Mouse (Mus musculus) embryo, embryonic 11 days (tissue): ENCODE data around the gene Stx19.

Source experiments
- DNase-seq: peaks from one replicate; pipeline ENCODE4 v3.0.0-alpha.2; 2015

Gene Stx19

DNA sequence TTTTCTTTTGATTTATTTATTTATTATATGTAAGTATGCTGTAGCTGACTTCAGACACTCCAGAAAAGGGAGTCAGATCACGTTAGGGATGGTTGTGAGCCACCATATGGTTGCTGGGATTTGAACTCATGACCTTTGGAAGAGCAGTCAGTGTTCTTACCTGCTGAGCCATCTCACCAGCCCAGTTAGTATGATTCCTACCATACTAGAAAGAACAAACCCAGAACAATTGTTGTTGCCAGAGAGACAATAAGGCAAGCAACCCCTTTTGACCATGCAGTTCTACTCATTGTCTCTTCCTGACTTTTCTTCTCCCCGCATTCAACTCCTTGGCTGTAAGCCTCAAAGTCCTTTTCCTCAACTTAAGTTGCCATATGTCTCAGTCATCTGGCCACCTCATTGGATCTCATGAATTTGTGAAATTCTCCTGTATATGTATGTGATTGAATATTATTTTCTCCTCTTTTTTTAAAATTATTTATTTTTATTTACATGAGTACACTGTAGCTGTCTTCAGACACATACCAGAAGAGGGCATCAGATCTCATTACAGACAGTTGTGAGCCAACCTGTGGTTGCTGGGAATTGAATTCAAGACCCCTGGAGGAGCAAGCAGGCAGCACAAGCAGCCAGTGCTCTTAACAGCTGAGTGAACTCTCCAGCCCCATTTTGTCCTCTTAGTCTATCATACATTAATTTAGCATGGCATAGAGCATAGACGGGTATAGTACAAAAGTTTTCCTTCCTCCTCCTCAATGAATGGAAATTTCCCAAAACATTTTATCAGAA lies 38.2 kb downstream of the Stx19 start:
- DNase-seq, result peak; percentile 9

DNA sequence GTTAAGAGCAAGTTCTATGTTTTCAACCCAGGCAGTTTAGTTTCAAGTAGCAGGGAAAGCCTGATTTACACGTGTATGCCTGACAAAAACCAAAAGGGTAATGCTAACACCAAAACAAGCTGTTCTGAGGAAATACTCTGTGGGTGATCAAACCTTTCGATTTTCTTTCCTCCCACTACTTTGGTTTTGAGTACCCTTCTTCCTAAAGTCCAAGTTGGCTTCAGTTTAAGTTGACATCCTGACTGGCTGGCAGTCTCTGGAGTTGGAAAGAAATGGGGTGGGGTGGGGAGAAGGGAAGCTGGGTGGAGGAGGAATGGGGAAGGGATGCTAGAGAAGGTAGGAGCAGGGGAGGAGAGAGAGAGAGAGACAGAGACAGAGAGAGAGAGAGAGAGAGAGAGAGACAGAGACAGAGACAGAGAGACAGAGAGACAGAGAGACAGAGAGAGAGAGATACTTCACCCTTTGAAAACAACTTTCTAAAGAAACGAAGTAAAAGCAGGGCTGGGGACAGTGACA lies 39.2 kb downstream of the Stx19 start:
- peak; percentile 7 for DNase-seq

DNA sequence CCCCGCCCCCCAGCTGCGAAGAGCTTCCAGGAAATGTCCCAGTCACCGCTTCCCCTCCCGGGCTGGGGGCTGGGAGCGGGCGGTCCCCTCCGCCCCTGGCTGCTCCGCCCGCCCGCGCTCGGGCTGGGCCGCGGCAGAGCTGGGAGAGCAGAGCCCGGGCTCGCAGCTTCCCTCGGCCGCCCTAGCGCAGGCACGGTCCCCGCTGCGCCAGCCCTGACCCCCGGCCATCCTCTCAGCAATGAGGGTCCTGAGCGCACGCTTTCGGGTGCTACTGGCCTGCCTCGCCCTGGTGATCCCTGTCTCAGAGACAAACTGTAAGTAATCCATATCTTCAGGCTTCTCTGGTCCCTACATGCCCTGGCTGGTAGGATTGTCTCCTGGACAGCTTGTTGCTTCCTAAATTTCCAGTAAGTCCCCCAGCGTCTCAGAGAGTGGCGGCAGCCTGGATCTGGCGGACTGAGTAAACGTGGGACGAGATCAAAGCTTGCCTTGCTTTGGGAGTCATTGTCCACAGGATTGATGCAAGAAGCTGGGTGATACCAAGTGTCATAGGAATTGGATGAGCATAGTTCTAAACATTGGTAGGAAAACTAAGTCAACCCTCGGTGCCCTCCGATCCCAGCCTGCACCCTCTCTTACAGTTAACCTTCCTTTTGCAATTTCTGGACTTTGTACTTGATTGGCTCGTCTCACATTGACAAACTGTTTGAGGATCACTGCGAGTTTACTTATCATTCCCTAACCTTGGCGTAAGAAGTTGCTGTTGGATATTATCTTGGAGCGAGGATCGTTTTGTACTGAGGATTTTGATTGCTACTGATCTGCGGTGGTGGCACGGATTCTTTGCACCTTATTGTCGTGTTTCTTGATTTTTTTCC lies 40.0 kb downstream of the Stx19 start, which contains the start of gene Pros1:
TSS of gene Pros1 (plus strand) at position 117 of the 878 bp plus-strand sequence.
- peak; percentile 81 for DNase-seq

DNA sequence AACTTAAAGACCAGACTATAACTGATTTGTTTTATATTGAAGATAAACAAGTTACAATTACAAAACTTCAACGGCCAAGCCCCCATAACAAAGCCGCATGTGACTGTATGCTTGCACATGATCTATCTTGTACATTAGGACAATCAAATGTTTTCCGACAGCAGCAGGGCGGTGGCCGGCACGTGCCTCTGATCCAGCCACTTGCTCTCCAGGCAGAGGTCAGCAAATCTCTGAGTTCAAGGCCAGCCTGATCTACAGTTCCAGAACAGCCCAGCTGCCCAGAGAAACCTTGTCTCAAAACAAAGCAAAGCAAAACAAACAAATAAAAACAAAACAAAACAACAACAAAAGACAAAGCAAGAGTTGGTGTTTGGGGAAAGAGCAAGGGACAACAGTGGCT lies 40.9 kb downstream of the Stx19 start:
- peak; percentile 4 for DNase-seq

DNA sequence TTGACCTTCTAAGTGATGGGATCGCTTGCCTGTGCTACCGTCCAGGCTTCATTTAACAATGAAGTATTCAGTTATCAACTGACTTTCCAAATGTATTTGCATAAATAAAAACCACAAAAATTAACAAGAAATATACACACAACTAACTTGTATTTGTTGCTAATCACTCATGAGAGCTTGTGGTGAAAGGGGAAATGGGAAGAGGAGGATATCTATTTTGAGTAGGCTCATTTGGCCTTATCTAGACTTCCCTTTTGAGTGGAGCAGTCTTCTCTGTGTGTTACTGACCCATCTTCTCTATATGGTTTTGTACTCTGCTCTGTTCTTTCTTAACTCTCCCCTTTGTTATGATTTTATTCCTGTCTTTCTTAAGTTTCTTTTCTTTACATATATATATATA lies 41.8 kb downstream of the Stx19 start:
- DNase-seq, result no peak

DNA sequence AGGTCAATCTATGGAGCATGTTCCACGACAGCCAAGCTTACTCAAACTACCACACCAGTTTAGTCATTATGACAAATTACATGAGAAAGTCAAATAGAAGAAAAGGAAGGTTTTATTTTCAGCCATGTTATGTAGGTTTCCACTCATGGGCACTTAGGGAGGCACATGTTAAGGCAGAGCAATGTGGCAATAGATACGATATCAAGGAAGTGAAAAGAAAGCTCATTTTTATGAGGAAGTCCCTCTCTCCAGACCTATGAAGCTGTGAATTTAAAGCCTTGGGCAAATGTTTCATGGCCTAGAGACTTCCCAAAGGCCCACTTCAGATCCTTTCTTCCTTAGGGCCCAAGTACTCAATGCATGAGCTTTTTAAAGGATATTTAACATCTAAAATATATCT lies 43.0 kb downstream of the Stx19 start:
- no peak for DNase-seq

DNA sequence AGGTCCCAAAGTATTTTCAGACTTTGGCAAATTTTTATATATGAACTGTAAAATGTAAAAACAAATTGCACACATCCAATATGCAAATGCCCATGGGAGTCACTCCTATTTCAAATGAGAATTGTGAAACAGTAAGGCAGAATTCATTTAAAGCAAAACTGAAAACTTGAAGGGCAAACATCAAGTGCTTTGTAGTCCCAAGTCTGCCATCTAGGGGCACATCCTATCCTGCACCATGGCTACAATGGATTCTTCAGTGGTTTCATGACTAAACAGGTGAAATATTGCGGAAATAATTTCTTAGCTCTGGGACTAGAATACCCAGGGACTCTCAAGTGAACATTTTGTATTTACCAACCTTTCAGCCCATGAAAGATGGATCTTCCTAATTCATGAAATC lies 43.5 kb downstream of the Stx19 start:
- DNase-seq, result peak; percentile 16

DNA sequence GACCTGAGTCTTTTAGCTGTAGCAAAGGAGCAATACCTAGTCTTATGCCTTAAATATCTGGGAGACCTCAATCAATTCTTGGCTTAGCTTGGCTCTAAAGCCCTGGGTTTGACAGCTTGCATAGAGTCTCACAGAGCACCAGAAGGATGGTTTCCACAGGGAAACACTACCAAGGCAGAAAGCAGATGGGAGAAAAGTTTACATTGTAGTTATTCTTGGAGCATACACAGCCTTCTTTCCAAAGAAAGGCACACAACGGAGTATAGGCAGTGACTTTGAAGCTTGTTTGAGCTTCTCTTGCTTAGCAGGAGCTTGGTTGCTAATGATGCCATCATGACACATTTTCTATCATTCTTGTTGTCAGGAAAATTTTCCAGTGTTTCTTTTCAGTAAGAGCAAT lies 45.7 kb downstream of the Stx19 start:
- no peak for DNase-seq

DNA sequence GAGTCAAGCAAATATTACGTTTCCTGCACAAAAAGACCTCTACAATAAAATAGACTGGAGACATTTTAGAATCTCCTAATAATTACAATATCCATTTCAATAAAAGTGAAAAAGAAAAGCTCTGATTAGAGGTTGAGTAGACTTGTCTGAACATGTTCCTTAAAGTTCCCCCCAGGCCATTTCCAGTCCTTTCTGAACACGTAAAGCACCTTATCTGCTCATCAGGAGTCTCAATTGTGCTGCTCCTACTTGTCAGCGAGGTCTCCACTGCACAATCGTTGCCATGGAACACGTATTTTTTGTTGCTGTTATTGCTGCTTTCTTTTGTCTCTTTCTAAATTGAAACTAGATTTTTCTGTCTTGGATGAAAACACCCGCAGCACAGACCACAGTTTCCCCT lies 47.0 kb downstream of the Stx19 start:
- DNase-seq, result no peak

DNA sequence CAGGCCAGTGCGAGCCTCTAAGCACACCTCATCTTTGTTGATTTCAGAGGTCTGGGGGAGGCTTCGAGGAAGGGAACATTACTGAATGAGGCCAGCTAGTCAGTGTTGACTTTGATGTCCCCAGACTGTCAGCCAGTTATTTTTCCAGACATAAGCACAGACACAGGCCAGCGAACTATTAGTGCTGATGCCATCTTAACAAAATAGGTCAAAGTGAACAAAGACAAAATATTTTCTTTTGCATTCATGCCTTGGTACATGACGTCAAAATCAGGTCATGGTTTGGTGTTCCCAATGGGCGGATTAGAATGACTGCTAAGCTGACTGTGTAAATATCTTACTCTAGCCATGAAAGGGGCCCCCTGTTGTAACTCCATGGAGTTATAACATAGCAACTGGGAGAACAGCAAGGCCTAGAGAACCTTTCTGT lies 58.2 kb downstream of the Stx19 start:
- peak; percentile 13 for DNase-seq

DNA sequence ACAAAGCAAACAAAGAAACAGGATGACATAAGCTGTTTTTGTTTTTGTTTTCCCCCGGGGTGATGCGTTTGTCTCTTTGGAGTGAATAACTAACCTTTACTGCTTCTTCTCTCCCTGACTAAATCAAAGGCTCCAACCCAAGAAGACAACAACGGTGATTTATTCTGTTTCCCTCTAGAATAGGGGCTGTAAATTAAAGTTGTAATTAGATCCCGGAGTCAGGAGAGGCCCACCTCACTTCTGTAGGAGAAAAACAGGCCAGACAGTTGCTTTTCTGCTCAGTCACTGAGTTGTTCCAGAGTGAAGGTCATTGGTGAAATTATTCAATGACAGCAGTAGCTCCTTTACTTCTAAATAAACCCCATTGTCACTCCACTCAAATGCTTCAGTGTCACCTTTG lies 58.7 kb downstream of the Stx19 start:
- peak; percentile 16 for DNase-seq
